Mouse (Mus musculus): Measurements from ENCODE around the gene Shc2. TPM values are rescaled to one million over a fixed set of nuclear protein-coding genes. Genes with fewer than 3 reads are reported as not detected.

The Shc2 gene
- polyA plus RNA-seq, 1 experiment from 2014 or later = 1.1 TPM

DNA sequence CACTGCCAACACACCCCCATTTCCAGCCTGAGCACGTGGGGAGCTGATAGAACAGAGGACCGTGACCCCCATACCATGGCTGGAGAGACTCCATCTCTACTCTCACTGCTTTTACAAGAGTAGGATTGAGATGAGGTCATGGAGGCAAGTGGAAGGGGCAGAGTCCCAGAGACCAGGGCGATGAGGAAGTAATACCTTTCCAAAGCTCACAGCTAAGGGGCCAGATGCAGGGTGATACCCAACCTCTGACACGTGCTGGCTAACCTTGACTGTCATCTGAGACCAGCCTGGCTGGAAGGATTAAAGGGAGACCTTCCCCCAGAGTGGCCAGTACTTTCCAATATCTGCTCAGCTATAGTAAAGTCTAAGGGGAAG is 50.0 kb downstream of the Shc2 start:
- ATAC-seq (no peak), DNase-seq (ENCODE audit: low spot score) (no peak)
- Histone ChIP-seq H3K27me3 (replicated peaks; ENCODE audit: insufficient read depth, low read length) (no peaks in the 10 kb centered on the region), H3K36me3 (ENCODE audit: insufficient read depth, low read length) (no peaks in the 10 kb centered on the region), H3K4me3 (ENCODE audit: low read depth, low read length) (no peak overlapping the region), H3K4me2 (replicated peaks; ENCODE audit: low read depth, low read length) (no peak overlapping the region), H3K27ac (ENCODE audit: low read length) (no peak overlapping the region), H3K9me3 (ENCODE audit: low read length) (no peaks in the 10 kb centered on the region), H3K4me1 (ENCODE audit: insufficient read depth, low read depth, low read length) (no peaks in the 10 kb centered on the region), H3K9ac (replicated peaks; ENCODE audit: low read depth) (no peak overlapping the region)
- TF ChIP-seq CTCF (IDR thresholded peaks at IDR 0.05) (no peak), EP300 (IDR thresholded peaks at IDR 0.05) (no peak)
- WGBS = 47% methylated on average over 4 of the region's 4 CpGs

DNA sequence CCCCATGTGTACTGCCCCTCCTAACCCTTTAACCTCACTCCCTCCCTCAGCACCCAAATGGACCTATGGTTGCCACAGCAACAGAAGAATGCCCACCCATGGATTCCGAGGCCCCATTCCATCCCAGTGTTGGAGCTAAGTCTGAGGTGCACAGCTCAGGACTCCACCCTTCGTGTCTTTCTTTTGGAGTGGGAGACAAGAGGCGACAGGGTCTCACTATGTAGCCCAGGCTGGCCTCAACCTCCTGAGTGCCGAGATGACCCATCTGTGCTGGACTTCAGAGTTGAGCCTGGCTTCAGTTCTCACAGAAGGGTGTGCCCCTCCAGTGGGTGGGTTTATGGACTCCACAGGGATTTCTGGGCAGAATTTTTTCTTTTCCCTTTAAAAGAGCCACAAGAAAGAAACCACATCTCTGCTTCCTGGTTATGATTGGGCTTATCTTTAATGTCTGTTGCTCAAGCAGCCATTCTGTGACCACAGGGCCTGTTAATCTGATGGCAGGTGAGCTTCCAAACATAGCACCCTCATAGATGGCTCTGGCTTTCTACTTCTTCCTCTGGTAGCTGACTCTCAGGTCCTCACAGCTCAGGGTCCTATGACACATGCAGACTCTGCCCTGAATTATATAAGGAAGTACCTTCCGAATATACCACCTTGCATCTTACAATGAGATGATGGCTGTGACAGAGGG is 50.5 kb downstream of the Shc2 start, which contains the start of gene Theg:
TSS of gene Theg (minus strand) at position 271 of the 691 bp plus-strand sequence.
- WGBS = 72% methylated on average over 5 of the region's 5 CpGs
- Histone ChIP-seq H3K4me3 (ENCODE audit: low read depth, low read length) (no peak within 1 kb of the TSS), H3K4me1 (ENCODE audit: insufficient read depth, low read depth, low read length) (no peaks in the 10 kb centered on the region), H3K36me3 (ENCODE audit: insufficient read depth, low read length) (no peaks in the 10 kb centered on the region), H3K27me3 (replicated peaks; ENCODE audit: insufficient read depth, low read length) (no peaks in the 10 kb centered on the region), H3K4me2 (replicated peaks; ENCODE audit: low read depth, low read length) (no peak within 1 kb of the TSS), H3K27ac (ENCODE audit: low read length) (no peak within 1 kb of the TSS), H3K9me3 (ENCODE audit: low read length) (no peaks in the 10 kb centered on the region), H3K9ac (replicated peaks; ENCODE audit: low read depth) (no peak within 1 kb of the TSS)
- TF ChIP-seq EP300 (IDR thresholded peaks at IDR 0.05) (no peak), CTCF (IDR thresholded peaks at IDR 0.05) (no peak)
- ATAC-seq = no peak
- DNase-seq (ENCODE audit: low spot score) = no peak

- no peaks in the 10 kb centered on the region for H3K9me3 ChIP-seq (ENCODE audit: low read length)
- H3K27ac ChIP-seq (ENCODE audit: low read length) = no peak overlapping the region
- no peak overlapping the region for H3K9ac ChIP-seq (replicated peaks; ENCODE audit: low read depth)
- ATAC-seq (no peak), DNase-seq (ENCODE audit: low spot score) (no peak)
- no peaks in the 10 kb centered on the region for H3K36me3 ChIP-seq (ENCODE audit: insufficient read depth, low read length)
- no peaks in the 10 kb centered on the region for H3K27me3 ChIP-seq (replicated peaks; ENCODE audit: insufficient read depth, low read length)
- no peak for TF ChIP-seq CTCF (IDR thresholded peaks at IDR 0.05)
- TF ChIP-seq EP300 (IDR thresholded peaks at IDR 0.05) = no peak
- no peaks in the 10 kb centered on the region for H3K4me1 ChIP-seq (ENCODE audit: insufficient read depth, low read depth, low read length)
- 60% methylated on average over 8 of the region's 8 CpGs for WGBS
- no peak overlapping the region for H3K4me2 ChIP-seq (replicated peaks; ENCODE audit: low read depth, low read length)
- no peak overlapping the region for H3K4me3 ChIP-seq (ENCODE audit: low read depth, low read length)
These were observed 51.5 kb downstream of the Shc2 start for GRCm38 (mm10) chr10:79586243-79586642.

GRCm38 (mm10) chr10:79585723-79586122 is 52.0 kb downstream of the Shc2 start:
- DNase-seq (ENCODE audit: low spot score) = no peak
- TF ChIP-seq CTCF (IDR thresholded peaks at IDR 0.05) (no peak), EP300 (IDR thresholded peaks at IDR 0.05) (no peak)
- Histone ChIP-seq H3K4me3 (ENCODE audit: low read depth, low read length) (no peak overlapping the region), H3K36me3 (ENCODE audit: insufficient read depth, low read length) (no peaks in the 10 kb centered on the region), H3K4me2 (replicated peaks; ENCODE audit: low read depth, low read length) (no peak overlapping the region), H3K9me3 (ENCODE audit: low read length) (no peaks in the 10 kb centered on the region), H3K9ac (replicated peaks; ENCODE audit: low read depth) (no peak overlapping the region), H3K27me3 (replicated peaks; ENCODE audit: insufficient read depth, low read length) (no peaks in the 10 kb centered on the region), H3K27ac (ENCODE audit: low read length) (no peak overlapping the region), H3K4me1 (ENCODE audit: insufficient read depth, low read depth, low read length) (no peaks in the 10 kb centered on the region)
- WGBS = 89% methylated on average over 5 of the region's 5 CpGs
- ATAC-seq = no peak

DNA sequence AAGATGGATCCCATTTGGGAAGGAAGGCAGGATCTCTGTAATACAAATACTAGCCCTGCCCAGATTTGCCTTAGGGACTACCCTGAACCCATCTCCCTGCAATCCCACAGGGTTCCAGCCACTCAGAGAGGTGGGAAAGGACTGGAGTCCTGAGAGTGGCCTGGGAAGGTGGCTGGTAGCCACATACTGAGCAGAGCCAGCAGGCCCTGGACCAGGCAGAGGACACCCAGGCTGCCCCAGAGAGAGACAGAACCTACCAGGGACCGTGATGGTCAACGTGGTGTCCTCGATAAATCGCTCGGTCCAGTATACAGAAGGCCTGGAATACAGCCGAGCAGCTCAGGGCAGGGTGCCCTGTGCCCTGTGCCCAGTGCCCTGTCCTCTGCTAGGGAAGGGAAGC is 52.6 kb downstream of the Shc2 start:
- no peak overlapping the region for H3K4me2 ChIP-seq (replicated peaks; ENCODE audit: low read depth, low read length)
- H3K27me3 ChIP-seq (replicated peaks; ENCODE audit: insufficient read depth, low read length) = no peaks in the 10 kb centered on the region
- no peaks in the 10 kb centered on the region for H3K4me1 ChIP-seq (ENCODE audit: insufficient read depth, low read depth, low read length)
- 90% methylated on average over 6 of the region's 6 CpGs for WGBS
- ATAC-seq (no peak), DNase-seq (ENCODE audit: low spot score) (no peak)
- H3K9ac ChIP-seq (replicated peaks; ENCODE audit: low read depth) = no peak overlapping the region
- no peak overlapping the region for H3K27ac ChIP-seq (ENCODE audit: low read length)
- no peaks in the 10 kb centered on the region for H3K9me3 ChIP-seq (ENCODE audit: low read length)
- no peak overlapping the region for H3K4me3 ChIP-seq (ENCODE audit: low read depth, low read length)
- H3K36me3 ChIP-seq (ENCODE audit: insufficient read depth, low read length) = no peaks in the 10 kb centered on the region
- TF ChIP-seq EP300 (IDR thresholded peaks at IDR 0.05) (no peak), CTCF (IDR thresholded peaks at IDR 0.05) (no peak)

- Histone ChIP-seq H3K4me3 (ENCODE audit: low read depth, low read length) (no peak overlapping the region), H3K9ac (replicated peaks; ENCODE audit: low read depth) (no peak overlapping the region), H3K4me2 (replicated peaks; ENCODE audit: low read depth, low read length) (no peak overlapping the region), H3K36me3 (ENCODE audit: insufficient read depth, low read length) (no peaks in the 10 kb centered on the region), H3K27ac (ENCODE audit: low read length) (no peak overlapping the region), H3K9me3 (ENCODE audit: low read length) (no peaks in the 10 kb centered on the region), H3K4me1 (ENCODE audit: insufficient read depth, low read depth, low read length) (no peaks in the 10 kb centered on the region), H3K27me3 (replicated peaks; ENCODE audit: insufficient read depth, low read length) (no peaks in the 10 kb centered on the region)
- DNase-seq (ENCODE audit: low spot score) (no peak), ATAC-seq (no peak)
- WGBS = 61% methylated on average over 9 of the region's 9 CpGs
- TF ChIP-seq CTCF (IDR thresholded peaks at IDR 0.05) (no peak), EP300 (IDR thresholded peaks at IDR 0.05) (no peak)
These were observed 53.3 kb downstream of the Shc2 start for GRCm38 (mm10) chr10:79584426-79584825.

DNA sequence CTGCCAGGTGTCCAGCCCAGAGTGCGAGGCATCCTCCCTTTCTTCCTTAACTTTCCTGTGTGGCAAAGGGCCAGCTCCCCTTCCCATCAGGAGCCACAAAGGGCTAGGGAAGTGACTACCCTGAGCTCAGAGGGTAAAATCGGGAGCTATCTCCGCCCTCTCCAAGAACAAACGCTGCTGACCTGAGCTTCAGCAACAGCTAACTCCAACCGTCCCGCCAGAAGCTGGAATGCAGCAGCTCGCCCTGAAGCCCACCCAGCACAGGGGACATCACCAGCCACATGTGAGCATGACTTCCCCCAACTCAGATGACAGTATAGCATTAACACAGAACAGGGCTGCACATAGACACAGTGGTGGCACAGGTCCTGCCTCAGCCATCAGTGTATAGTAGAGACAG is 53.7 kb downstream of the Shc2 start:
- no peak for DNase-seq (ENCODE audit: low spot score)
- Histone ChIP-seq H3K4me2 (replicated peaks; ENCODE audit: low read depth, low read length) (no peak overlapping the region), H3K4me1 (ENCODE audit: insufficient read depth, low read depth, low read length) (no peaks in the 10 kb centered on the region), H3K9me3 (ENCODE audit: low read length) (no peaks in the 10 kb centered on the region), H3K4me3 (ENCODE audit: low read depth, low read length) (no peak overlapping the region), H3K27ac (ENCODE audit: low read length) (no peak overlapping the region), H3K36me3 (ENCODE audit: insufficient read depth, low read length) (no peaks in the 10 kb centered on the region), H3K9ac (replicated peaks; ENCODE audit: low read depth) (no peak overlapping the region), H3K27me3 (replicated peaks; ENCODE audit: insufficient read depth, low read length) (no peaks in the 10 kb centered on the region)
- TF ChIP-seq EP300 (IDR thresholded peaks at IDR 0.05) = no peak
- ATAC-seq = no peak
- 43% methylated on average over 7 of the region's 7 CpGs for WGBS
